Mouse (Mus musculus) heart, adult 2 months (tissue): ENCODE results near the gene Aftph.

ENCODE experiments used
- CTCF ChIP-seq: fragments of 200-600 bp; IDR thresholded peaks from 2 replicates; pipeline ENCODE4 v1.8.1; 2022; ENCODE audit warnings: antibody characterized with exemption, mild to moderate bottlenecking, moderate library complexity
- EP300 ChIP-seq: fragments of 200-500 bp; IDR thresholded peaks from 2 replicates; pipeline ENCODE4 v1.6.1; 2011; ENCODE audit warnings: low read depth, low read length, control low read depth; ENCODE audit not compliant: insufficient read depth
- POLR2A ChIP-seq: fragments of 200-500 bp; IDR thresholded peaks from 2 replicates; pipeline ENCODE4 v1.6.1; 2011; ENCODE audit warnings: mild to moderate bottlenecking, low read depth, low read length, control low read depth; ENCODE audit not compliant: insufficient read depth

DNA sequence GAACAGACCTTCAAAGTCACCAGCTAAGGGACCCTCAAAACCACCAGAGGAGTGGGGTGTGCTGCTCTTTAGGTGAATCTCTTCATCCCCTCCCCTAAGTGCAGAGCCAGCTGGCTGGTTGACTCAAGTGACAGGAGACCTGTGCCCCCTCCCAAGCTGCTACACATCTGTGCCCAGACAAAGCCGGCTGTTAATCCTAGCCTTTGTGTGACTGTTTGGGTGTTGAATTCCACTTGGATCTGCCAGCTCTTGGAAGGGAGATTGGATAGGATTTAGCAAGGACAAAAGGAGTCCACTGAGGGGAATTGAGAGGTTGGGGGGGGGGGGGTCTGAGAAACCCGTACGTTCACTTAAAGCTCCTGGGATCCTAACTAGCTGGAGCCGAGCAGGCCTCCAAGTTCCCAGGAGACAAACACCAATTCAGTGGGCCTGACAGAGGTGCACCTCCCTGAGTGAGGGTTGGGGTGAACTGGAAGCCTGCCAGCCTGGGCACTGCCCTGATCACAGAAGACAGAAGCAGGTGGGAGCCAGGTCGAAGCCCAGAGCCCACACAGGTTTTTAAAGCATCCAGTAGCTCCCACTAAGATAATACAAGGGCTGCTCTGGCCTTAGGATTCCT, 77.7 kb downstream of the Aftph start:
- TF ChIP-seq CTCF (no peak), POLR2A (no peak), EP300 (no peak)
